In genomic region chr11:116504516-116504915, GRCm38 (mm10) we compare ENCODE assay signal across 22 mouse cellular contexts. TPM values are rescaled to one million over a fixed set of nuclear protein-coding genes. Genes with fewer than 3 reads are reported as not detected.
A peak's percentile ranks its signal among the peaks of the same experiment; 100 is the strongest.
DNase-seq lines count a peak whose midpoint lies in the region; ATAC-seq lines count a peak whose summit lies in the region.
"Had no signal": no experiment of that assay in that cellular context is flagged by ENCODE, and none has a peak within 500 bp of the region (broad histone marks: within the 10 kb centered on the region; RNA-seq: fewer than 3 reads in every experiment).

No protein-coding gene starts in this region.

- H3K9ac ChIP-seq in liver, embryonic 11.5 days (ENCODE audit: low read depth, low read length): no peak overlapping the region
- H3K9ac ChIP-seq: forebrain, embryonic 13.5 days; hindbrain, embryonic 15.5 days; stomach, embryonic 15.5 days had no signal

- H3K9me3 ChIP-seq in liver, embryonic 11.5 days (ENCODE audit: control insufficient read depth, low read length): no peaks in the 10 kb centered on the region
- H3K9me3 ChIP-seq: forebrain, embryonic 13.5 days; hindbrain, embryonic 15.5 days; stomach, embryonic 15.5 days had no signal

- no peaks in the 10 kb centered on the region for H3K27me3 ChIP-seq in liver, embryonic 11.5 days (replicated peaks; ENCODE audit: control insufficient read depth, insufficient read depth, low read length)
- H3K27me3 ChIP-seq: forebrain, embryonic 13.5 days; hindbrain, embryonic 15.5 days; Patski; stomach, embryonic 15.5 days had no signal

- 88% methylated on average over 17 of the region's 17 CpGs for WGBS in liver, embryonic 11.5 days

- peak overlapping the region; percentile 32; the same call in 1 of the 2 replicates for H3K27ac ChIP-seq in liver, embryonic 11.5 days (ENCODE audit: low read depth, low read length)
- H3K27ac ChIP-seq: forebrain, embryonic 13.5 days; hindbrain, embryonic 15.5 days; kidney, postnatal 0 days; stomach, embryonic 15.5 days had no signal

- ATAC-seq in liver, embryonic 11.5 days (replicated peaks; ENCODE audit: low FRiP score): no peak
- ATAC-seq in erythroid progenitor cell, adult 5-6 weeks (replicated peaks; ENCODE audit: low FRiP score, poor library complexity, severe bottlenecking): no peak
- ATAC-seq: forebrain, embryonic 13.5 days; Patski had no signal

- H3K4me1 ChIP-seq in liver, embryonic 11.5 days (replicated peaks; ENCODE audit: control insufficient read depth, insufficient read depth, low read length): peaks cover 10% of the 10 kb centered on the region
- H3K4me1 ChIP-seq: forebrain, embryonic 13.5 days; stomach, embryonic 15.5 days had no signal

- no peak overlapping the region for H3K4me3 ChIP-seq in liver, embryonic 11.5 days (ENCODE audit: low read depth, low read length)
- H3K4me3 ChIP-seq: forebrain, embryonic 13.5 days; hindbrain, embryonic 15.5 days; stomach, embryonic 15.5 days had no signal

- H3K36me3 ChIP-seq in liver, embryonic 11.5 days (ENCODE audit: control insufficient read depth, insufficient read depth, low read length): no peaks in the 10 kb centered on the region
- H3K36me3 ChIP-seq: hindbrain, embryonic 15.5 days; stomach, embryonic 15.5 days had no signal

- no peak overlapping the region for H3K4me2 ChIP-seq in liver, embryonic 11.5 days
- H3K4me2 ChIP-seq: forebrain, embryonic 13.5 days; hindbrain, embryonic 15.5 days; stomach, embryonic 15.5 days had no signal

- DNase-seq in cerebellum, postnatal 10 days: peak; percentile 52 to 53
- no peak for DNase-seq in cerebellum, adult 9-11 months
- DNase-seq in liver, embryonic 11.5 days (ENCODE audit: low spot score): no peak
- no peak for DNase-seq in liver
- peak; percentile 61 to 76 for DNase-seq in lung, adult 18-20 months
- no peak for DNase-seq in layer of hippocampus, postnatal 14 days (ENCODE audit: low spot score in 2 of 2)
- no peak for DNase-seq in adrenal gland, adult (ENCODE audit: inconsistent age in 2 of 2, low spot score in 1 of 2)
- DNase-seq: cerebellum, adult 9-10 months; kidney, adult 11 months; midbrain, embryonic 14.5 days; right cerebral cortex, adult 18-20 months had no signal

RNA-seq across cellular contexts. Expression of gene Prpsap1, which starts 10.5 kb away (rescaled TPM):
- polyA plus RNA-seq in liver, embryonic 11.5 days (2014; fragmentation: Nextera tagmentation; extraction: Ambion mirVana): 133 and 135 TPM in 2 replicates
- 10.8 and 15.9 TPM in 2 replicates for total RNA-seq in erythroid progenitor cell, adult 5-6 weeks (2015; ENCODE audit: low replicate concordance)
- 9.5 and 12.0 TPM in 2 replicates for total RNA-seq in erythroid progenitor cell, adult 5-6 weeks (2017; ENCODE audit: low replicate concordance)
- 10 to 100 TPM; 86.1 to 90.6 TPM for total RNA-seq in layer of hippocampus, postnatal 14 days (2021)

RNA-seq across cellular contexts. Expression of gene Sphk1, which starts 26.2 kb away (rescaled TPM):
- polyA plus RNA-seq in liver, embryonic 11.5 days (2014; fragmentation: Nextera tagmentation; extraction: Ambion mirVana): 39.0 and 44.1 TPM in 2 replicates
- total RNA-seq in erythroid progenitor cell, adult 5-6 weeks (2015; ENCODE audit: low replicate concordance): 34.0 and 39.3 TPM in 2 replicates
- total RNA-seq in erythroid progenitor cell, adult 5-6 weeks (2017; ENCODE audit: low replicate concordance): 65.2 and 96.7 TPM in 2 replicates
- total RNA-seq in layer of hippocampus, postnatal 14 days (2021): 1 to 10 TPM; 2.2 TPM

RNA-seq across cellular contexts. Expression of gene Qrich2, which starts 38.5 kb away (rescaled TPM):
- 0.16 TPM in 1 of 2 replicates, not detected in the other for polyA plus RNA-seq in liver, embryonic 11.5 days (2014; fragmentation: Nextera tagmentation; extraction: Ambion mirVana)
- not detected in 2 replicates for total RNA-seq in erythroid progenitor cell, adult 5-6 weeks (2015; ENCODE audit: low replicate concordance)
- not detected in 2 replicates for total RNA-seq in erythroid progenitor cell, adult 5-6 weeks (2017; ENCODE audit: low replicate concordance)
- under 1 TPM in 1 of 2 experiments, not detected in 1; 0.07 TPM for total RNA-seq in layer of hippocampus, postnatal 14 days (2021)
- total RNA-seq: heart, postnatal 25 days; layer of hippocampus, adult 18-20 months; left cerebral cortex, postnatal 36 days; liver, adult 2 months; megakaryocyte progenitor cell, adult 5-6 weeks had no signal
- polyA plus RNA-seq: forebrain, embryonic 13.5 days; midbrain, embryonic 14.5 days had no signal

Comparison
In these comparisons a context has a peak if more than half of its experiments do, and no peak if none do; other contexts are left out.
1. DNase-seq: peak in cerebellum, postnatal 10 days (2 of 2) and lung, adult 18-20 months (2 of 2); none in cerebellum, adult 9-11 months (single experiment), liver, embryonic 11.5 days (single experiment), liver (single experiment), layer of hippocampus, postnatal 14 days (0 of 2) and adrenal gland, adult (0 of 2).
2. RNA of gene Prpsap1, which starts 10.5 kb away (total RNA-seq): 86.1 to 90.6 TPM in layer of hippocampus, postnatal 14 days; 9.5 to 15.9 TPM in erythroid progenitor cell, adult 5-6 weeks; every median in the first group is over 4 times any median in the second.
3. RNA of gene Sphk1, which starts 26.2 kb away (total RNA-seq): 34.0 to 96.7 TPM in erythroid progenitor cell, adult 5-6 weeks; 2.2 TPM in layer of hippocampus, postnatal 14 days; every median in the first group is over 10 times any median in the second.